Mouse (Mus musculus): Measurements from ENCODE around the gene Ky.

DNA sequence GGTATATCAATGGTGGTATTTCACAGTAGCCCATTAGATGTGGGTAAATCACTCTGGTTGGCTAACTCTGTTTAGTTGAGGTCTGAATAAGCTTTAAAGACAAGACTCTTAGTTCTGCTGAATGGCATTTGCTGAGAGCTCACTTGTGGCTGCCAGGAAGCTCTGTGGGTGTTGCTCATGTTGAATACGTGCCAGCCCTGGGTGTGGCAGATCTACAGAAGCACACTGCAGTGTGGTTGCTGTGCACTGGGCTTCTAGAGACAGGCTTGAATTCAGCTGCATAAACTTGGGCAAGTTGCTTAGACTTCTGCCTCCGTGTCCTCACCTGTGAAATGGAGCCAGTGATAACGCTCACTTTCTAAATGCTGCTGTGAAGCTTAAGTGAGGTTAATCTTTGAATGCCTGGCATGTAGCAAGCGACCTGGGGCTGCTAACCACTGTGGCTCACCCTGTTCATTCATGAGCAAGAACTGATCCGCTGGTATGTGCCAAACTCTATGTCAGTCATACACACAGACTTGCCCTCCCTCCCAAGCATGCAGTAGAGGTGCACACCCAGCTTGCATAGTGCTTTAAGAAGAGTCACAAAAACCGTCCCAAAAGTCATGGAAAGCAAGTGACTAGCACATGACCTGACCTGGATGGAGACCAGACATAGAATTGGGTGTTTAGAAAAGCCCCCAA lies 27.6 kb upstream of the Ky start:
- TF ChIP-seq POLR2A (IDR thresholded peaks at IDR 0.05; ENCODE audit: borderline replicate concordance, control insufficient read depth, low read depth, low read length) (no peak), CTCF (IDR thresholded peaks at IDR 0.05; ENCODE audit: control insufficient read depth, insufficient read depth, low read length) (no peak)

Measured in bone marrow, adult 2 months (tissue).